Mouse (Mus musculus): ENCODE data around the gene Wdr6. TPM values are rescaled to one million over a fixed set of nuclear protein-coding genes. Genes with fewer than 3 reads are reported as not detected.
A peak's percentile ranks its signal among the peaks of the same experiment; 100 is the strongest.

The Wdr6 gene
- polyA plus RNA-seq, 1 experiment from 2014 or later, result 29.3 TPM

GRCm38 (mm10) chr9:108591462-108591861, 12.9 kb upstream of the Wdr6 start:
- H3K9ac ChIP-seq, result no peak overlapping the region
- WGBS (ENCODE audit: insufficient replicate concordance), result 87% methylated on average over 4 of the region's 4 CpGs
- H3K4me3 ChIP-seq, result no peak overlapping the region
- no peak overlapping the region for H3K27ac ChIP-seq
- H3K36me3 ChIP-seq, result no peaks in the 10 kb centered on the region
- H3K27me3 ChIP-seq (replicated peaks), result peaks cover 1% of the 10 kb centered on the region; the same call in 1 of the 2 replicates
- no peak overlapping the region for H3K4me2 ChIP-seq
- no peaks in the 10 kb centered on the region for H3K9me3 ChIP-seq (replicated peaks)
- no peak for ATAC-seq
- peaks cover 34% of the 10 kb centered on the region for H3K4me1 ChIP-seq

GRCm38 (mm10) chr9:108589229-108589628, 10.7 kb upstream of the Wdr6 start:
- no peak overlapping the region for H3K27ac ChIP-seq
- WGBS (ENCODE audit: insufficient replicate concordance), result 65% methylated on average over 5 of the region's 5 CpGs

GRCm38 (mm10) chr9:108587571-108588180, 9.1 kb upstream of the Wdr6 start:
- H3K4me2 ChIP-seq, result peak overlapping the region; percentile 13; the same call in 1 of the 2 replicates
- H3K27ac ChIP-seq, result no peak overlapping the region
- 0 out of 2 replicates have a peak overlapping the region, but pooled peaks have one; percentile 15 for H3K9ac ChIP-seq

More at GRCm38 (mm10) chr9:108589229-108589628, 10.7 kb upstream of the Wdr6 start:
- H3K9me3 ChIP-seq (replicated peaks), result no peaks in the 10 kb centered on the region
- no peak overlapping the region for H3K9ac ChIP-seq
- no peaks in the 10 kb centered on the region for H3K27me3 ChIP-seq (replicated peaks)
- H3K4me3 ChIP-seq, result no peak overlapping the region
- H3K4me2 ChIP-seq, result no peak overlapping the region
- H3K4me1 ChIP-seq, result peaks cover 21% of the 10 kb centered on the region
- ATAC-seq, result no peak
- H3K36me3 ChIP-seq, result no peaks in the 10 kb centered on the region

GRCm38 (mm10) chr9:108579344-108579690, 778 bp upstream of the Wdr6 start:
- Histone ChIP-seq H3K36me3 (peaks cover 20% of the 10 kb centered on the region), H3K4me3 (peak overlapping the region; percentile 75), H3K9ac (peak overlapping the region; percentile 82), H3K4me2 (peak overlapping the region; percentile 93), H3K4me1 (peaks cover 27% of the 10 kb centered on the region), H3K27ac (peak overlapping the region; percentile 85), H3K9me3 (replicated peaks) (no peaks in the 10 kb centered on the region), H3K27me3 (replicated peaks) (no peaks in the 10 kb centered on the region)
- 70% methylated on average over 5 of the region's 5 CpGs for WGBS (ENCODE audit: insufficient replicate concordance)
- no peak for ATAC-seq

More at GRCm38 (mm10) chr9:108587571-108588180, 9.1 kb upstream of the Wdr6 start:
- H3K36me3 ChIP-seq, result no peaks in the 10 kb centered on the region
- WGBS (ENCODE audit: insufficient replicate concordance), result 19% methylated on average over 14 of the region's 14 CpGs
- no peak overlapping the region for H3K4me3 ChIP-seq
- peak; percentile 48 for ATAC-seq
- H3K27me3 ChIP-seq (replicated peaks), result no peaks in the 10 kb centered on the region
- H3K9me3 ChIP-seq (replicated peaks), result no peaks in the 10 kb centered on the region
- peaks cover 21% of the 10 kb centered on the region for H3K4me1 ChIP-seq

- Histone ChIP-seq H3K27ac (peak overlapping the region; percentile 85), H3K4me3 (peak overlapping the region; percentile 75), H3K9ac (peak overlapping the region; percentile 82), H3K36me3 (peaks cover 33% of the 10 kb centered on the region), H3K27me3 (replicated peaks) (no peaks in the 10 kb centered on the region), H3K4me2 (peak overlapping the region; percentile 93), H3K9me3 (replicated peaks) (no peaks in the 10 kb centered on the region), H3K4me1 (peaks cover 38% of the 10 kb centered on the region)
- WGBS (ENCODE audit: insufficient replicate concordance), result under 1% methylated on average over 24 of the region's 24 CpGs
- ATAC-seq, result 0 out of 2 replicates have a peak, but pooled peaks have one; percentile 0
These were observed 500 bp downstream of the Wdr6 start for GRCm38 (mm10) chr9:108577934-108578544.

GRCm38 (mm10) chr9:108577025-108577424, 1.5 kb downstream of the Wdr6 start:
- WGBS (ENCODE audit: insufficient replicate concordance), result 62% methylated on average over 6 of the region's 6 CpGs
- H3K36me3 ChIP-seq, result peaks cover 43% of the 10 kb centered on the region
- H3K4me2 ChIP-seq, result peak overlapping the region; percentile 93
- H3K27me3 ChIP-seq (replicated peaks), result no peaks in the 10 kb centered on the region
- H3K9ac ChIP-seq, result no peak overlapping the region
- H3K4me3 ChIP-seq, result no peak overlapping the region
- no peaks in the 10 kb centered on the region for H3K9me3 ChIP-seq (replicated peaks)
- H3K4me1 ChIP-seq, result peaks cover 40% of the 10 kb centered on the region
- no peak for ATAC-seq
- H3K27ac ChIP-seq, result no peak overlapping the region

GRCm38 (mm10) chr9:108575321-108576297, 2.9 kb downstream of the Wdr6 start:
- H3K36me3 ChIP-seq, result peaks cover 56% of the 10 kb centered on the region

GRCm38 (mm10) chr9:108574921-108575320, 3.6 kb downstream of the Wdr6 start:
- ATAC-seq, result no peak
- Histone ChIP-seq H3K27me3 (replicated peaks) (no peaks in the 10 kb centered on the region), H3K9me3 (replicated peaks) (no peaks in the 10 kb centered on the region), H3K36me3 (peaks cover 56% of the 10 kb centered on the region), H3K4me1 (peaks cover 52% of the 10 kb centered on the region), H3K9ac (0 out of 2 replicates have a peak overlapping the region, but pooled peaks have one; percentile 8), H3K27ac (no peak overlapping the region), H3K4me2 (no peak overlapping the region), H3K4me3 (no peak overlapping the region)
- WGBS (ENCODE audit: insufficient replicate concordance), result 69% methylated on average over 12 of the region's 12 CpGs

More at GRCm38 (mm10) chr9:108575321-108576297, 2.9 kb downstream of the Wdr6 start:
- WGBS (ENCODE audit: insufficient replicate concordance), result 79% methylated on average over 37 of the region's 37 CpGs
- ATAC-seq, result no peak
- H3K9me3 ChIP-seq (replicated peaks), result no peaks in the 10 kb centered on the region
- no peak overlapping the region for H3K9ac ChIP-seq
- peaks cover 46% of the 10 kb centered on the region for H3K4me1 ChIP-seq
- no peak overlapping the region for H3K4me2 ChIP-seq
- no peak overlapping the region for H3K4me3 ChIP-seq
- no peaks in the 10 kb centered on the region for H3K27me3 ChIP-seq (replicated peaks)
- no peak overlapping the region for H3K27ac ChIP-seq

- peaks cover 51% of the 10 kb centered on the region for H3K4me1 ChIP-seq
- H3K9me3 ChIP-seq (replicated peaks), result no peaks in the 10 kb centered on the region
- WGBS (ENCODE audit: insufficient replicate concordance), result 61% methylated on average over 26 of the region's 26 CpGs
- no peak overlapping the region for H3K4me3 ChIP-seq
- no peak for ATAC-seq
- H3K36me3 ChIP-seq, result peaks cover 56% of the 10 kb centered on the region
- H3K9ac ChIP-seq, result no peak overlapping the region
- no peaks in the 10 kb centered on the region for H3K27me3 ChIP-seq (replicated peaks)
- no peak overlapping the region for H3K27ac ChIP-seq
- H3K4me2 ChIP-seq, result no peak overlapping the region
These were observed 4.5 kb downstream of the Wdr6 start for GRCm38 (mm10) chr9:108573774-108574690.

- WGBS (ENCODE audit: insufficient replicate concordance), result 80% methylated on average over 10 of the region's 10 CpGs
- Histone ChIP-seq H3K4me1 (peaks cover 55% of the 10 kb centered on the region), H3K36me3 (peaks cover 56% of the 10 kb centered on the region), H3K4me3 (no peak overlapping the region), H3K27ac (no peak overlapping the region), H3K4me2 (no peak overlapping the region), H3K9ac (no peak overlapping the region), H3K27me3 (replicated peaks) (no peaks in the 10 kb centered on the region), H3K9me3 (replicated peaks) (no peaks in the 10 kb centered on the region)
- ATAC-seq, result no peak
These were observed 6.2 kb downstream of the Wdr6 start for GRCm38 (mm10) chr9:108572321-108572720.

GRCm38 (mm10) chr9:108571401-108571973, 7.1 kb downstream of the Wdr6 start:
- H3K4me1 ChIP-seq, result peaks cover 49% of the 10 kb centered on the region
- no peaks in the 10 kb centered on the region for H3K27me3 ChIP-seq (replicated peaks)
- H3K36me3 ChIP-seq, result peaks cover 56% of the 10 kb centered on the region
- no peak for ATAC-seq
- H3K9ac ChIP-seq, result no peak overlapping the region
- WGBS (ENCODE audit: insufficient replicate concordance), result 85% methylated on average over 16 of the region's 16 CpGs
- no peak overlapping the region for H3K4me2 ChIP-seq
- no peak overlapping the region for H3K4me3 ChIP-seq
- no peaks in the 10 kb centered on the region for H3K9me3 ChIP-seq (replicated peaks)
- H3K27ac ChIP-seq, result no peak overlapping the region
